8 mouse cellular contexts compared by ENCODE assay signal in the genomic region with DNA sequence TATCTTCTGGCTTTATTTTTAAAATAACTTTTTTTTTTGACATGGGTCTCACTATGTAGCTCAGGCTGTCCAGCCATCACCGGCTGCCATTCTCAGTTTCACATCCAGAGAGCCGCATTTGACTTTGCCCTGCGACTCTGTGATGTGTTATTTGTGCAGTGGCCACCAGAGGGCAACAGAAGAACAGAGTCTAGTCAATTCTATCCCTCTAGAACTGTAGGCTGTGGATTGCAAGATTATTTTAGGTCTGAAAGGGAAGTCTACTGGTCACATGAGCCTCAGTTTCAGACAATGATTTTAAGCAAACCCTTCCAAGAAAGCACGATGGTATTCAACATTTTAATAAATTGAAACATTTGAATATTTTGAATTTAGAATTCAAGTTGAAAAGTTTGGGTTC.
DNase-seq lines count a peak whose midpoint lies in the region; ATAC-seq lines count a peak whose summit lies in the region.

No protein-coding gene starts in this region.

- H3K4me3 ChIP-seq in hindbrain, embryonic 10.5 days, result no peak overlapping the region
- no peak overlapping the region for H3K4me3 ChIP-seq in hindbrain, embryonic 13.5 days
- no peak overlapping the region for H3K4me3 ChIP-seq in intestine, embryonic 16.5 days (ENCODE audit: low read length)
- H3K4me3 ChIP-seq in midbrain, embryonic 14.5 days (replicated peaks; ENCODE audit: low read depth, low read length), result no peak overlapping the region

- H3K36me3 ChIP-seq in hindbrain, embryonic 10.5 days, result no peaks in the 10 kb centered on the region
- no peaks in the 10 kb centered on the region for H3K36me3 ChIP-seq in hindbrain, embryonic 13.5 days
- no peaks in the 10 kb centered on the region for H3K36me3 ChIP-seq in intestine, embryonic 16.5 days (ENCODE audit: control insufficient read depth, insufficient read depth, low read length)
- no peaks in the 10 kb centered on the region for H3K36me3 ChIP-seq in midbrain, embryonic 14.5 days (ENCODE audit: control insufficient read depth, insufficient read depth, low read length)

- no peak for ATAC-seq in hindbrain, embryonic 13.5 days (ENCODE audit: low FRiP score)
- peak; percentile 33; the same call in 1 of the 2 replicates for ATAC-seq in intestine, embryonic 16.5 days
- peak; percentile 46; the same call in 1 of the 2 replicates for ATAC-seq in midbrain, embryonic 14.5 days (ENCODE audit: low FRiP score, low TSS enrichment)

- H3K4me1 ChIP-seq in hindbrain, embryonic 10.5 days (replicated peaks), result no peaks in the 10 kb centered on the region
- H3K4me1 ChIP-seq in hindbrain, embryonic 13.5 days (replicated peaks), result no peaks in the 10 kb centered on the region
- no peaks in the 10 kb centered on the region for H3K4me1 ChIP-seq in intestine, embryonic 16.5 days (ENCODE audit: control insufficient read depth, insufficient read depth, low read length)
- H3K4me1 ChIP-seq in midbrain, embryonic 14.5 days (ENCODE audit: control insufficient read depth, insufficient read depth, low read length), result no peaks in the 10 kb centered on the region

- intact Hi-C loops in left cerebral cortex, postnatal 25 days (cut with DNase I), result loop anchor here (1.0 to 5.0 kb wide), 3 partner anchors 77 to 123 kb away; a partner anchor contains a TSS

- H3K9ac ChIP-seq in hindbrain, embryonic 13.5 days, result no peak overlapping the region
- no peak overlapping the region for H3K9ac ChIP-seq in intestine, embryonic 16.5 days (ENCODE audit: low read depth, low read length)
- no peak overlapping the region for H3K9ac ChIP-seq in midbrain, embryonic 14.5 days (replicated peaks; ENCODE audit: low read length)

- H3K27ac ChIP-seq in hindbrain, embryonic 10.5 days, result no peak overlapping the region
- no peak overlapping the region for H3K27ac ChIP-seq in hindbrain, embryonic 13.5 days
- H3K27ac ChIP-seq in intestine, embryonic 16.5 days (ENCODE audit: low read length), result no peak overlapping the region
- no peak overlapping the region for H3K27ac ChIP-seq in midbrain, embryonic 14.5 days (replicated peaks; ENCODE audit: low read depth, low read length)

- peak; percentile 80 for DNase-seq in hindbrain, embryonic 10.5 days (ENCODE audit: low spot score)
- DNase-seq in cerebellum, postnatal 14 days, result peak; percentile 94 to 97
- DNase-seq in frontal cortex, postnatal 25 days (ENCODE audit: low spot score in 2 of 2), result peak; percentile 79 to 81
- peak; percentile 87 to 93 for DNase-seq in left cerebral cortex, postnatal 25 days (ENCODE audit: low spot score in 2 of 2)
- peak; percentile 94 for DNase-seq in midbrain, embryonic 14.5 days
- peak; percentile 17 for DNase-seq in spleen, adult 12 weeks (ENCODE audit: low spot score)

- H3K9me3 ChIP-seq in hindbrain, embryonic 10.5 days, result no peaks in the 10 kb centered on the region
- H3K9me3 ChIP-seq in hindbrain, embryonic 13.5 days, result no peaks in the 10 kb centered on the region
- H3K9me3 ChIP-seq in intestine, embryonic 16.5 days (ENCODE audit: control insufficient read depth, low read length), result no peaks in the 10 kb centered on the region
- H3K9me3 ChIP-seq in midbrain, embryonic 14.5 days (ENCODE audit: control insufficient read depth, low read length), result no peaks in the 10 kb centered on the region

- H3K27me3 ChIP-seq in hindbrain, embryonic 10.5 days (ENCODE audit: insufficient read depth, poor library complexity, severe bottlenecking), result no peaks in the 10 kb centered on the region
- no peaks in the 10 kb centered on the region for H3K27me3 ChIP-seq in hindbrain, embryonic 13.5 days
- H3K27me3 ChIP-seq in intestine, embryonic 16.5 days (replicated peaks; ENCODE audit: control insufficient read depth, insufficient read depth, low read length), result no peaks in the 10 kb centered on the region
- H3K27me3 ChIP-seq in midbrain, embryonic 14.5 days (ENCODE audit: control insufficient read depth, insufficient read depth, low read length), result no peaks in the 10 kb centered on the region

- WGBS in hindbrain, embryonic 10.5 days, result 6% methylated on average over 4 of the region's 4 CpGs
- WGBS in hindbrain, embryonic 13.5 days, result 10% methylated on average over 4 of the region's 4 CpGs
- 3% methylated on average over 4 of the region's 4 CpGs for WGBS in intestine, embryonic 16.5 days
- 4% methylated on average over 4 of the region's 4 CpGs for WGBS in midbrain, embryonic 14.5 days

- no peak overlapping the region for H3K4me2 ChIP-seq in hindbrain, embryonic 13.5 days
- H3K4me2 ChIP-seq in intestine, embryonic 16.5 days (ENCODE audit: low read depth, low read length), result no peak overlapping the region
- H3K4me2 ChIP-seq in midbrain, embryonic 14.5 days (ENCODE audit: low read length), result no peak overlapping the region

Comparison
In these comparisons a context has a peak if more than half of its experiments do, and no peak if none do; other contexts are left out.
1. DNase-seq: peak in every context shown above with its lines; median percentile 96 in cerebellum, postnatal 14 days; 94 in midbrain, embryonic 14.5 days; 90 in left cerebral cortex, postnatal 25 days; 80 in hindbrain, embryonic 10.5 days; 80 in frontal cortex, postnatal 25 days; 17 in spleen, adult 12 weeks.